Mouse (Mus musculus) kidney, embryonic 16.5 days (tissue): ENCODE measurements around the gene Ldb3. TPM values are rescaled to one million over a fixed set of nuclear protein-coding genes. Genes with fewer than 3 reads are reported as not detected.
A peak's percentile ranks its signal among the peaks of the same experiment; 100 is the strongest.

ENCODE experiments used
- ATAC-seq: fragments of 200-750 bp; cut with Nextera tagmentation; 2 replicates; pipeline ENCODE4 v1.8.0; 2017; ENCODE audit warnings: moderate TSS enrichment; ENCODE audit not compliant: low FRiP score, low TSS enrichment
- H3K27ac ChIP-seq: fragments of 300-500 bp; sonication (generic); 2 replicates; pipeline ENCODE4 v1.5.1; 2014; ENCODE audit warnings: low read length
- H3K27me3 ChIP-seq: fragments of 300-500 bp; sonication (generic); 2 replicates; pipeline ENCODE4 v1.6.1; 2014; ENCODE audit warnings: low read length, control low read depth, mixed read lengths; ENCODE audit not compliant: insufficient read depth
- H3K36me3 ChIP-seq: fragments of 300-500 bp; sonication (generic); 2 replicates; pipeline ENCODE4 v1.6.1; 2014; ENCODE audit warnings: low read length, control low read depth, mixed read lengths; ENCODE audit not compliant: insufficient read depth
- H3K4me1 ChIP-seq: fragments of 300-500 bp; sonication (generic); 2 replicates; pipeline ENCODE4 v1.6.1; 2014; ENCODE audit warnings: low read length, control low read depth, mixed read lengths; ENCODE audit not compliant: insufficient read depth
- H3K4me2 ChIP-seq: fragments of 300-500 bp; sonication (generic); replicated peaks from 2 replicates; pipeline ENCODE4 v1.6.1; 2014; ENCODE audit warnings: low read depth, low read length
- H3K4me3 ChIP-seq: fragments of 300-500 bp; sonication (generic); 2 replicates; pipeline ENCODE4 v1.5.1; 2014; ENCODE audit warnings: mild to moderate bottlenecking, low read length
- H3K9ac ChIP-seq: fragments of 300-500 bp; sonication (generic); replicated peaks from 2 replicates; pipeline ENCODE4 v1.6.1; 2014; ENCODE audit warnings: low read length
- H3K9me3 ChIP-seq: fragments of 300-500 bp; sonication (generic); 2 replicates; pipeline ENCODE4 v1.6.1; 2016; ENCODE audit warnings: low read length, control low read depth
- WGBS: fragments of 180-500 bp; shearing (Covaris S2); extraction: QIAGEN DNeasy Blood & Tissue Kit; methylation state at CpG from one replicate; pipeline ENCODE4 v1.1.7; 2014; 5-methylcytosine and 5-hydroxymethylcytosine counted together
- polyA plus RNA-seq: library from polyadenylated mRNA; unstranded; fragments of >200 nt; fragmentation: Nextera tagmentation; extraction: Ambion mirVana; gene quantifications from 2 replicates; pipeline ENCODE4 v1.2.1, GENCODE M21; 2015

Ldb3 gene
- polyA plus RNA-seq, 1 experiment from 2014 or later, result 2.2 TPM

DNA sequence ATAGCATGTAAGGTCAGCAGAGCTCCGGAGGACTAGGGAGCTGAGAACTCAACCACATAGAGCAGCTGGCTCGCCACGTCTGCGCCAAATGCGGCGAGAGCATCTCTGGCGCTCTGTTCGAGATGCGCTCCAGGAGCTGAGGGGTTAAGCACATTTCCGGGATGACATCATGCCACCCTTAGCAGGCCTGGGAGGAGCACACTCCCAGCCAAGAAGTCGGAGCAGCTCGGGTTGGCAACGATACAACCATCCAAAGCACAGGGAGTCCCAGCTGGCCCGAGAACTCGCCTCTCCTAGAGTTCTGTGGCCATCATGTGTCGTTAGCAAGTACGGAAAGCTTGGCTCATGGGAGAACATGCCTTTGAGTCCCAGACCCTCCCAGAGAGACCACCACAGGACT, 22.8 kb downstream of the Ldb3 start:
- H3K4me1 ChIP-seq, result peaks cover 10% of the 10 kb centered on the region

GRCm38 (mm10) chr14:34564646-34565045, 23.8 kb downstream of the Ldb3 start:
- Histone ChIP-seq H3K4me2 (no peak overlapping the region), H3K9ac (no peak overlapping the region), H3K4me3 (no peak overlapping the region), H3K27ac (no peak overlapping the region), H3K27me3 (no peaks in the 10 kb centered on the region), H3K9me3 (no peaks in the 10 kb centered on the region), H3K36me3 (no peaks in the 10 kb centered on the region), H3K4me1 (peaks cover 5% of the 10 kb centered on the region)
- no peak for ATAC-seq
- WGBS, result 78% methylated on average over 5 of the region's 5 CpGs

More for the DNA sequence above, 22.8 kb downstream of the Ldb3 start:
- WGBS, result 65% methylated on average over 17 of the region's 17 CpGs
- ATAC-seq, result no peak
- no peak overlapping the region for H3K9ac ChIP-seq
- no peaks in the 10 kb centered on the region for H3K36me3 ChIP-seq
- no peaks in the 10 kb centered on the region for H3K9me3 ChIP-seq
- no peak overlapping the region for H3K27ac ChIP-seq
- no peak overlapping the region for H3K4me2 ChIP-seq
- no peaks in the 10 kb centered on the region for H3K27me3 ChIP-seq
- H3K4me3 ChIP-seq, result no peak overlapping the region

DNA sequence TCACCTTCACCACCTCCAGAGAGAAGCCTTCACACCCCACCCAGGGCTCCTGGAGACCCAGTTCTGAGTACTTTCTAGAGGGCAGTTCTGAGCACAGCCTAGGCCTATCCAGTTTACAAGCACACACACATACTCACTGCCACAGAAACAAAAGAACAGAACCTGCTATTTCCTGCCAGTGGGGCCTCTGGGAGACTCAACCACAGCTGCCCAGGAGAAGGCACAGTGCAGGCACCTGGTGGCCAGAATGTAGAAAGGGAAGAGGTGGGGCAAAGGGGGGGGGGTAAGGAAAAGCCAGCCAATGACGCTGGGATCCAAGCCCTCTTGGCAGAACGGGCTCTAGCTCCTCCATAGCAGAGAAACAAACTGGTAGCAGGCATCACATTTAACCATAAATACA, 26.1 kb downstream of the Ldb3 start:
- H3K4me3 ChIP-seq, result no peak overlapping the region
- H3K36me3 ChIP-seq, result no peaks in the 10 kb centered on the region
- no peak overlapping the region for H3K9ac ChIP-seq
- no peaks in the 10 kb centered on the region for H3K4me1 ChIP-seq
- no peaks in the 10 kb centered on the region for H3K9me3 ChIP-seq
- H3K27ac ChIP-seq, result no peak overlapping the region
- WGBS, result 4% methylated on average over 2 of the region's 2 CpGs
- no peak for ATAC-seq
- no peaks in the 10 kb centered on the region for H3K27me3 ChIP-seq
- H3K4me2 ChIP-seq, result no peak overlapping the region

DNA sequence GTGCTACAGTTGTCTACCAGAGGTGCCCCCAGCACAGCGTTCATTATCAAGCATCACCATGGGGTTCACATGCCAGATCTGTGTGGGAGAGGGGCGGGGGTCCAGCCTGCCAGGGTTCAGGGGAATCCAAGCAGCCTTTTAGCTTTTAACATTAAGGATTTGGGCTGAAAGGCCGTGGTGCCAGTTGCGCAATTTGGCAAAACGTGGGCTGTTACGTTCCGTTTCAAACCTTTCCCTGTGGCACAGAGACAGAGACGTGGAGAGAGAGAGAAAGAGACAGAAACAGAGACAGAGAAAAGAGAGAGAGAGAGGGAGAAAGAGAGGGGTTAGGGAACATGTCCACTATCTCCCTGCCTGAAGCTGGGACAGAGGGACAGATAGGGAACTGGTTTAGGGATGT, 26.8 kb downstream of the Ldb3 start:
- H3K9ac ChIP-seq, result no peak overlapping the region
- WGBS, result 90% methylated on average over 8 of the region's 8 CpGs
- no peak for ATAC-seq

DNA sequence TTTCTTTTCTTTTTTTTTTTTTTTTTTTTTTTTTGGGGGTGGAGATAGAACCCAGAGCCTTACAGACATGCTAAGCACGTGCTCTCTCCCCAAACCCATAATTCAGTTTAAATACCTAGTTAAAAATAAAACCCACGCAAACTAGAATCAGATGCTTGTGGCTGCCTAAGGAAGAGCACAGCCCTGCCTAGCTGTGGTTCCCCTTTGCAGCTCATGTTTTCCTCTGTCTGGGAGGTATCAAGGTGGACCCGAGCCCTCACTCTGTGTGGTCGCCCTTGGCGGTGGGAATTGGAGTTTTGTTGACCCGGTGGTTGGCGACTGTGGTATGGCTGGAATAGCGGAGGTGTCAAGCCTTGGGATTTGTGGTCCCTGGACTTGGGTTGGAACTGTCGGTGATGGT, 29.5 kb downstream of the Ldb3 start:
- Histone ChIP-seq H3K4me3 (no peak overlapping the region), H3K27me3 (no peaks in the 10 kb centered on the region), H3K9ac (no peak overlapping the region), H3K27ac (no peak overlapping the region), H3K36me3 (no peaks in the 10 kb centered on the region), H3K9me3 (no peaks in the 10 kb centered on the region), H3K4me2 (no peak overlapping the region), H3K4me1 (no peaks in the 10 kb centered on the region)
- 80% methylated on average over 9 of the region's 9 CpGs for WGBS
- ATAC-seq, result no peak

More for the DNA sequence above, 26.8 kb downstream of the Ldb3 start:
- Histone ChIP-seq H3K4me1 (no peaks in the 10 kb centered on the region), H3K4me2 (no peak overlapping the region), H3K27me3 (no peaks in the 10 kb centered on the region), H3K27ac (no peak overlapping the region), H3K9me3 (no peaks in the 10 kb centered on the region), H3K4me3 (no peak overlapping the region), H3K36me3 (no peaks in the 10 kb centered on the region)

DNA sequence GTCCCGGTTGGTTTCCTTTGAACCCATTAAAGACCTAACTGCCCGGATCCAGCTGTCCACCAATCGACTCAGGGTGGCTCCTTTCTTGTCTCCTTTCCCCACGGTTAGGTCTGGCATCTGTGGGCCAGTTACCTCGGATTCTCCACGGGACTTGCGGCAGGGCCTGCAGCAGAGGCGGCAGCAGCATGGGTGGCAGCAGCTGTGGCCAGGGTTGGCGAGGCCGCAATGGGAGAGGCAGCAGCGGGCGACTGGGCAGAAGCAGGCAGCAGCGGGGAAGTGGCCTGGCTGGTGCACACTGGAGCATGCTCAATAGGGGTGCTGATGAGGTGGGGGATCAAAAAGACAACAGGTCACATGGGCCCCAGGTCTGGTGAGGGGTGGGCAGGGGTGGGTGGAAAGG, 33.3 kb downstream of the Ldb3 start:
- 60% methylated on average over 13 of the region's 13 CpGs for WGBS
- no peaks in the 10 kb centered on the region for H3K4me1 ChIP-seq
- no peak overlapping the region for H3K4me2 ChIP-seq
- H3K9ac ChIP-seq, result no peak overlapping the region
- ATAC-seq, result no peak
- no peaks in the 10 kb centered on the region for H3K36me3 ChIP-seq
- H3K27me3 ChIP-seq, result no peaks in the 10 kb centered on the region
- no peak overlapping the region for H3K4me3 ChIP-seq
- H3K27ac ChIP-seq, result no peak overlapping the region
- no peaks in the 10 kb centered on the region for H3K9me3 ChIP-seq

DNA sequence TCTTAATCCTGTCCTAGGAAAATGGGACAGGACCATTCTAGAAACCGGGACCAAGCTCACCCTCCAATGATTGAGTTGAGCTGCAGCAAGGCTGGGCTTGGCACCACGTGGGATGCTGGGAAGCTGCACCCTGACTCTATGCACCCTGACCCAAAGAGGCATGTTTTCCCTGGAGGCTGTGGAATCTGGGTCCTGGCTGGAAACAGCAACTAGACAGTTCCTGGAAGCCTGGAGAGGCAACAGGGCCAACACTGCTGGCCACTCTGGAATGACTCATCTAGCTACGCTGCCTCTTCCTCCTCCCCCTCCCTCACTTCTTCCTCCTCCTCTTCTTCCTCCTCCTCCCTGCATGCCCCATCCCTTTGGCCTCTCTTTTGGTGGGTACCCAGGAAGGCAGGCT, 34.4 kb downstream of the Ldb3 start:
- H3K36me3 ChIP-seq, result no peaks in the 10 kb centered on the region
- H3K4me1 ChIP-seq, result no peaks in the 10 kb centered on the region
- WGBS, result 68% methylated on average over 3 of the region's 3 CpGs
- H3K9me3 ChIP-seq, result no peaks in the 10 kb centered on the region
- no peaks in the 10 kb centered on the region for H3K27me3 ChIP-seq
- H3K4me3 ChIP-seq, result no peak overlapping the region
- H3K27ac ChIP-seq, result no peak overlapping the region
- ATAC-seq, result no peak
- no peak overlapping the region for H3K4me2 ChIP-seq
- H3K9ac ChIP-seq, result no peak overlapping the region

DNA sequence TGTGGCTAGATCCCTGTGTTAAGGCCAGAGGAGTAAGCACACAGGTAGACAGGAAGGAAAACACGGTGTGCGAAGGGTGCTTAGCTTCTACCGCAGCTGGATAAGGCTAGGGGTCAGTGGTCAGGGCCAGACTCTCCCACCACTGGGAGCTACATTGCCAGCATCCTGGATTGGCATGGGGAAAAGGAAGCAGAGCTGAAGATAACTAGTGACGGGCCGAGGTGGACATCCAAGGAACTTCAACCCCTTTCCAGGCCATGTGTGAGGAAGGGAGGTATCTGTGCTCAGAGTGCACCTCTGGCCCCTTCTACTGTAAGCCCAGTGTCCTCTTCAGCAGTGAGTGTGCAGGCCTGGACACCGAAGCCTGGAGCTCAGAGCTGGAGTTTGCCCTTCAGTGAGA, 35.0 kb downstream of the Ldb3 start:
- H3K36me3 ChIP-seq, result no peaks in the 10 kb centered on the region
- ATAC-seq, result no peak
- no peaks in the 10 kb centered on the region for H3K27me3 ChIP-seq
- no peaks in the 10 kb centered on the region for H3K9me3 ChIP-seq
- H3K4me1 ChIP-seq, result no peaks in the 10 kb centered on the region
- H3K9ac ChIP-seq, result no peak overlapping the region
- H3K4me2 ChIP-seq, result no peak overlapping the region
- no peak overlapping the region for H3K4me3 ChIP-seq
- no peak overlapping the region for H3K27ac ChIP-seq
- WGBS, result 50% methylated on average over 6 of the region's 6 CpGs

DNA sequence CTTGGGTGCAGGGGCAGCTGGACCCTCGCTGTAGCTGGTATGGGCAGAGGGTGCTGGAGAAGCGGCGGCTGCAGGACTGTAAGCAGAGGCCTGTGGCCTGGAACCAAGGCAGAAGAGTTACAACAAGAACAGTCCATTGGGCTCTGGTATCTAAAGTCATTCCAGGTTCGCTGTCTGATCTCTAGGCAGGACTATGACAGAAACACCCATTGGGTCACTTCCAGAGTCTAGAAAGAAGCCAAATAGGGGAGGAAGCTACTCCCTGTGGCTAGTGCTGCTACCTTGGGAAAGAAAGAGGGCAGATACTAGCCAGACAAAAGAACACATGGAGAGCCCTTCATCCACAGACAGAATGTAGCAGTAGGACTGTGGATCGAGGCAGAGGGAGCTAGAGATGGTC, 36.3 kb downstream of the Ldb3 start:
- Histone ChIP-seq H3K4me1 (0 out of 2 replicates have a peak, but pooled peaks cover 3% of the 10 kb centered on the region), H3K36me3 (no peaks in the 10 kb centered on the region), H3K9ac (no peak overlapping the region), H3K4me3 (no peak overlapping the region), H3K27me3 (no peaks in the 10 kb centered on the region), H3K4me2 (no peak overlapping the region), H3K9me3 (no peaks in the 10 kb centered on the region), H3K27ac (no peak overlapping the region)
- 94% methylated on average over 5 of the region's 5 CpGs for WGBS
- no peak for ATAC-seq

DNA sequence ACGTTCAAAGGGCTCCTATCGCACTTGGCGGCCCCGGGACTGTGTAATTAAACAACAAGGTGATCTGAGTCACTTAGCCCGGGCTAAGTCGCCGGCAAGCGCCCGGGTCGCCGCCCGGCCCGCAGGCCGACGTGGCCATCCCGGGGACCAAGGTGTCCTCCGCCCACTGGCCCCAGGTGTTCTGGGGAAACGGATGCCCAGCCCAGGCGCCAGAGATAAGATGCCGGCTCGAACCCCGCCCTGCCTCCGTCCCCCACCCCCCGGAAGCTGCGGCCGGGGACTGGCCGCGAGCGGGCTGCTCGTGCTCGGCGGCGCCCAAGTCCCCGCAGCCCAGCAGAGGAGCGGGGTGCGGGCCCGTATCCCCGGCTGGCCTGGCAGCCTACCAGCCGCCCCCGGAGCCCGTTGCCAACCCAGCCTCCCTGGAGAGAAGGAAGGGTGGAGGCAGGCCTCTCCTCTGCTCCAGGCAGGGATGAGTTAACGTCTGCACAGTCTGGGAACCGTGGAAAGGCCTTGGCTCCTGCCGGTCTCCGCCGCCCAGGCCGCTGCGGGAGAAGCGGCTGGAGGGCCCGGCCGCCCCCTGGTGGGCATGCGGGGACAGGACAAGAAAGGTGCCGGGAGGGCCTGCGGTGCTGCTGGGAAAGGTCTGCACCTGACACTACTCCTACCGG, 39.3 kb downstream of the Ldb3 start:
- H3K4me2 ChIP-seq, result peak overlapping the region; percentile 82
- peak; percentile 95 for ATAC-seq
- under 1% methylated on average over 52 of the region's 55 CpGs for WGBS

More for the DNA sequence above, 39.3 kb downstream of the Ldb3 start:
- H3K9me3 ChIP-seq, result no peaks in the 10 kb centered on the region
- peak overlapping the region; percentile 84 for H3K9ac ChIP-seq
- peak overlapping the region; percentile 87 for H3K27ac ChIP-seq
- 0 out of 2 replicates have a peak, but pooled peaks cover 3% of the 10 kb centered on the region for H3K4me1 ChIP-seq
- H3K4me3 ChIP-seq, result peak overlapping the region; percentile 69
- no peaks in the 10 kb centered on the region for H3K27me3 ChIP-seq
- H3K36me3 ChIP-seq, result no peaks in the 10 kb centered on the region
